Mouse (Mus musculus): ENCODE results near the gene Nkx3-2. TPM values are rescaled to one million over a fixed set of nuclear protein-coding genes. Genes with fewer than 3 reads are reported as not detected.

The Nkx3-2 gene
- polyA plus RNA-seq (2015; fragmentation: Illumina TruSeq; extraction: RNeasy Lipid Tissue Mini Kit (QIAGEN cat#74804); ENCODE audit: insufficient read depth, low read depth, low replicate concordance) = not detected

GRCm38 (mm10) chr5:41763731-41764721 lies at the start of gene Nkx3-2:
Gene Nkx3-2 (minus strand): TSS chr5:41764501.

Other genes starting within 250 kb of the Nkx3-2 start
- gene Rab28, start 56.3 kb downstream of the Nkx3-2 start, polyA plus RNA-seq (2015; fragmentation: Illumina TruSeq; extraction: RNeasy Lipid Tissue Mini Kit (QIAGEN cat#74804); ENCODE audit: insufficient read depth, low read depth, low replicate concordance) = 11.3 TPM
- 3.9 TPM for gene Bod1l, start 79.8 kb upstream of the Nkx3-2 start, polyA plus RNA-seq (2015; fragmentation: Illumina TruSeq; extraction: RNeasy Lipid Tissue Mini Kit (QIAGEN cat#74804); ENCODE audit: insufficient read depth, low read depth, low replicate concordance)